Mouse (Mus musculus) inflammation-experienced regulatory T-cells, adult 6 months (primary cell): ENCODE data around the gene Mybph. TPM values are rescaled to one million over a fixed set of nuclear protein-coding genes. Genes with fewer than 3 reads are reported as not detected.

ENCODE experiments used
- ATAC-seq: one replicate; pipeline ENCODE4 v1.8.0; 2017
- polyA plus RNA-seq, 3 experiments: library from polyadenylated mRNA; unstranded; fragments of 100-300 nt; shearing (Covaris generic); gene quantifications; one replicate each; pipeline ENCODE4 v1.2.1; 2017

Mybph gene
- polyA plus RNA-seq, 3 experiments from 2014 or later = not detected

GRCm38 (mm10) chr1:134211631-134212030 lies 18.4 kb downstream of the Mybph start:
- no peak for ATAC-seq

- ATAC-seq = no peak
Observed at GRCm38 (mm10) chr1:134212351-134212750, 19.1 kb downstream of the Mybph start.

- no peak for ATAC-seq
Observed at GRCm38 (mm10) chr1:134213405-134213804, 20.2 kb downstream of the Mybph start.

GRCm38 (mm10) chr1:134215059-134215458 lies 21.8 kb downstream of the Mybph start:
- ATAC-seq = no peak

- no peak for ATAC-seq
Observed at GRCm38 (mm10) chr1:134215751-134216628, 22.7 kb downstream of the Mybph start.

GRCm38 (mm10) chr1:134216629-134216971 lies 23.4 kb downstream of the Mybph start:
- no peak for ATAC-seq

- ATAC-seq = no peak
Observed at GRCm38 (mm10) chr1:134217028-134217481, 23.8 kb downstream of the Mybph start.

- no peak for ATAC-seq
Observed at GRCm38 (mm10) chr1:134217942-134218341, 24.7 kb downstream of the Mybph start.

- no peak for ATAC-seq
Observed at GRCm38 (mm10) chr1:134219608-134220007, 26.4 kb downstream of the Mybph start.

- no peak for ATAC-seq
Observed at GRCm38 (mm10) chr1:134221172-134221571, 27.9 kb downstream of the Mybph start.

- no peak for ATAC-seq
Observed at GRCm38 (mm10) chr1:134222122-134223055, 29.1 kb downstream of the Mybph start.

GRCm38 (mm10) chr1:134224649-134225227 lies 31.5 kb downstream of the Mybph start:
- no peak for ATAC-seq

GRCm38 (mm10) chr1:134225375-134225774 lies 32.1 kb downstream of the Mybph start:
- ATAC-seq = no peak

- ATAC-seq = no peak
Observed at GRCm38 (mm10) chr1:134226739-134227138, 33.5 kb downstream of the Mybph start.

- ATAC-seq = no peak
Observed at GRCm38 (mm10) chr1:134229806-134230575, 36.7 kb downstream of the Mybph start.

GRCm38 (mm10) chr1:134230638-134231228 lies 37.5 kb downstream of the Mybph start:
- no peak for ATAC-seq

GRCm38 (mm10) chr1:134231270-134231669 lies 38.0 kb downstream of the Mybph start:
- ATAC-seq = no peak

GRCm38 (mm10) chr1:134231681-134232080 lies 38.4 kb downstream of the Mybph start:
- no peak for ATAC-seq

- no peak for ATAC-seq
Observed at GRCm38 (mm10) chr1:134232326-134232725, 39.1 kb downstream of the Mybph start.

GRCm38 (mm10) chr1:134232778-134233531 lies 39.7 kb downstream of the Mybph start:
- no peak for ATAC-seq
